Mouse (Mus musculus): ENCODE measurements around the gene Vwa8. TPM values are rescaled to one million over a fixed set of nuclear protein-coding genes. Genes with fewer than 3 reads are reported as not detected.
A peak's percentile ranks its signal among the peaks of the same experiment; 100 is the strongest.

Vwa8 gene
- polyA plus RNA-seq, 1 experiment from 2014 or later: 15.5 TPM

DNA sequence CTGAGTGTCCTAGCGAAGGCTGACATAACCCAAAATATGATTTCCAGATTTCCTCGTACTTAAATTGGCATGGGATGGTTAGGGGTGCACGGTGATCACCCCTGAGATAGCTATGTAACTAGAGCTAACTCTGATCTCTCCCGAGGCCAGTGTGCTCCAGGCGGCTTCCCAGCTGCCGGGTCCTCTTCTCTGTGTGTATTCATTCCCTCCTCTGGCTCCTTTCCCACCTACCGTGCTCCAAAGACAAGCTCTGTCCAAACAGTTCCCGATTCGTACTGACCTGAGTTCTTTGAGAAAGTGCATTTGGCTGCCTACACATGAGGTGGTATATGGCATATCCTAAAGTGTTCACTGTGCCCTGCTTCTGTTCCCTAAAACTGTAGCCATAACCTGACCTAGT, 313.8 kb downstream of the Vwa8 start:
- Histone ChIP-seq H3K27me3 (no peaks in the 10 kb centered on the region), H3K36me3 (peaks cover 7% of the 10 kb centered on the region; the same call in 1 of the 2 replicates), H3K9ac (no peak overlapping the region), H3K4me2 (no peak overlapping the region), H3K27ac (no peak overlapping the region), H3K9me3 (replicated peaks) (no peaks in the 10 kb centered on the region), H3K4me3 (no peak overlapping the region), H3K4me1 (replicated peaks) (peaks cover 7% of the 10 kb centered on the region)
- ATAC-seq (replicated peaks; ENCODE audit: insufficient number of reproducible peaks, insufficient read depth, low FRiP score, low read depth): no peak
- WGBS: 53% methylated on average over 9 of the region's 9 CpGs

DNA sequence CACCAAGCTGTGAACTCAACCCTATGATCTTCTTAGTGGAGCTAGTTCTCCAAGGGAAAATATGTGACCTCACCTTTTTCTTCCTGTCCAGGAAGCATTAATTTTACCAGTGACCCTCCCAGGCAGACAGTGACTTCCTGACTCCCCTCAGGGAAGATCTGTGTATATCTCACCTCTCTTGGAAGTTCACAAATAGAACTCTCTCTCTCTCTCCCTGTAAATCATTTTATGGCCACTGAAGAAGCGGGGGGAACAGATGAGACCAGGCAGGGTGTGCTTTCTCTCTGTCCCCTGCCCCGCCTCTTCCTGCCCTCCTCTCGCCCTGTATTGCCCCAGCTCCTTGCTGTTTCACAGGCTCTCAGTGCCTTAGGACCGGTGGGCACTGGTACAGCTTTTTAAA, 315.5 kb downstream of the Vwa8 start:
- no peaks in the 10 kb centered on the region for H3K4me1 ChIP-seq (replicated peaks)
- no peaks in the 10 kb centered on the region for H3K27me3 ChIP-seq
- no peak overlapping the region for H3K27ac ChIP-seq
- no peak overlapping the region for H3K9ac ChIP-seq
- H3K4me3 ChIP-seq: no peak overlapping the region
- no peak overlapping the region for H3K4me2 ChIP-seq
- peaks cover 7% of the 10 kb centered on the region; the same call in 1 of the 2 replicates for H3K36me3 ChIP-seq
- WGBS: 76% methylated on average over 4 of the region's 4 CpGs
- ATAC-seq (replicated peaks; ENCODE audit: insufficient number of reproducible peaks, insufficient read depth, low FRiP score, low read depth): no peak
- H3K9me3 ChIP-seq (replicated peaks): no peaks in the 10 kb centered on the region

DNA sequence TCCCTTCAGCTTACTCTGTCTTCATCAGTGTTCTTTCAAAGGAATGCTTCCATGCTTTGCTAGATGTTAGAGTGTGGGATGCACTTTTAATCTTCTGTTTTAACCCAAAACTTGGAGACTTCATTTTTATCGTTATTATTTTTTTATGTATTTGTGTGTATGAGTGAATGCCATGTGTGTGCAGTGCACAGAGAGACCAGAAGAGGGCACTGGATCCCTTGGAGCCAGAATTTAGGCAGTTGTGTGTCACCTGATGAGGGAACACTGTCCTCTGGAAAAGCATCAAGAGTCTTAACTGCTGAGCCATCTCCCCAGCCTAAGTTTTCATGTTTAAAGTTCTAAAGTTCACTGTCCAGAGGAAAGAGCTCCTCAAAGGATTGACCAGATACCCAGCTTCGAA, 316.1 kb downstream of the Vwa8 start:
- no peaks in the 10 kb centered on the region for H3K9me3 ChIP-seq (replicated peaks)
- no peak overlapping the region for H3K27ac ChIP-seq
- no peak overlapping the region for H3K4me2 ChIP-seq
- 91% methylated on average over 2 of the region's 2 CpGs for WGBS
- no peak overlapping the region for H3K4me3 ChIP-seq
- peaks cover 7% of the 10 kb centered on the region; the same call in 1 of the 2 replicates for H3K36me3 ChIP-seq
- H3K27me3 ChIP-seq: no peaks in the 10 kb centered on the region
- no peak overlapping the region for H3K9ac ChIP-seq
- no peaks in the 10 kb centered on the region for H3K4me1 ChIP-seq (replicated peaks)
- no peak for ATAC-seq (replicated peaks; ENCODE audit: insufficient number of reproducible peaks, insufficient read depth, low FRiP score, low read depth)

DNA sequence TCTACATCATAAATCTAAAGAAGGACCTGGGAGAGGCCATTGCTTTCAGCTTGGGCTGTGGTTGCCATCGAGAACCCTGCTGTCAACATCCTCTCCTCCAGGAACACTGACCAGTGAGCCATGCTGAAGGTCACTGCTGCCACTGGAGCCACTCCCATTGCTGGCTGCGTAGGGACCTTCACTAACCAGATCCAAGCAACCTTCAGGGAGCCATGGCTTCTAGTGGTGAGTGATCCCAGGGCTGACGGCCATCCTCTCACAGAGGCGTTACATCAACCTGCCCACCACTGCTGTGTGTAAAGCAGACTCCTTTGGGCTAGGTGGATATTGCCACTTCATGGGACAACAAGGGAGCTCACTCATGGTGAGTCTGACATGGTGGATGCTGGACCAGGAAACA, 325.7 kb downstream of the Vwa8 start:
- WGBS: 90% methylated on average over 4 of the region's 4 CpGs
- ATAC-seq (replicated peaks; ENCODE audit: insufficient number of reproducible peaks, insufficient read depth, low FRiP score, low read depth): no peak
- H3K9me3 ChIP-seq (replicated peaks): no peaks in the 10 kb centered on the region

DNA sequence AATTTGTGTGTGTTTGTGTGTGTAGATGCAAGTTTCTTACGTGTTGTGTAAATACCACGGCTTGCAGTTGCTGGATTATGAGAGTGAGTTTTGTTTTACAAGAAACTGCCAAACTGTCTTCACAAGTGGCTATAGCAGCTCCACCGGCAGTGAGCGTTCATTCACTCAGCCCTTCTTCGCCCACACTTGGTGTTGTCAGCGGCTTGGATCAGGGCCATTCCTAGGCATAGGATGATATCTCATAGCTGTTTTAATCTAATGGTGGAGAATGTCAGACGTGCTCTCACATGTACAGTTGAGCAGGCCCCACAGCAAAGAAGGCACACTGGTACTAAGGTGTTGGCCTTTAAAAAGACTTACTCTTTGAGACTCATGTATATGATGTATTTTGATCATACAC, 328.9 kb downstream of the Vwa8 start:
- WGBS: 47% methylated on average over 7 of the region's 7 CpGs
- H3K4me1 ChIP-seq (replicated peaks): peaks cover 21% of the 10 kb centered on the region
- H3K36me3 ChIP-seq: no peaks in the 10 kb centered on the region
- H3K27ac ChIP-seq: peak overlapping the region; percentile 47
- no peaks in the 10 kb centered on the region for H3K9me3 ChIP-seq (replicated peaks)
- H3K9ac ChIP-seq: no peak overlapping the region
- H3K27me3 ChIP-seq: no peaks in the 10 kb centered on the region
- H3K4me3 ChIP-seq: no peak overlapping the region
- H3K4me2 ChIP-seq: no peak overlapping the region
- peak; percentile 62 for ATAC-seq (replicated peaks; ENCODE audit: insufficient number of reproducible peaks, insufficient read depth, low FRiP score, low read depth)

More for the DNA sequence above, 325.7 kb downstream of the Vwa8 start:
- Histone ChIP-seq H3K4me1 (replicated peaks) (peaks cover 15% of the 10 kb centered on the region), H3K4me3 (no peak overlapping the region), H3K9ac (no peak overlapping the region), H3K27ac (no peak overlapping the region), H3K4me2 (no peak overlapping the region), H3K27me3 (no peaks in the 10 kb centered on the region), H3K36me3 (no peaks in the 10 kb centered on the region)

DNA sequence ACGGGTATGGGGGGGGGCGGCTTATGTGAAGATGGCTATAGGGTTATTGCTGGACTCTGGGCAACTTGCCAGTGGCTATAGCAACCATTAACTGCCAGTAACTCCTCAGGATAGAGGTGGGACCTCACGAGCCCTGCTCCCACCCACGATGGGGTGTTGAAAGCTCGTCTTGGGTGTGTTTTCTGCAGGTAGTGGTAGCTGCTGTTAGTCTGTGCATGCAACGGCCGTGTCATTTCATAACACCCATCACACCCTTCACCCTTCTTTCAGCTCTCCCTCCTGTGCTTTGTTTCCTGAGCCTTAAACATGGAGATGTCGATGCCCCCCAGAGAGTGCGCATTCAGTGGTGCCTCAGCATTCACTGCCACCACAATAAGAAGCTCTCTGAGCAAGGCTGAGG, 329.4 kb downstream of the Vwa8 start:
- peak; percentile 26; the same call in 1 of the 2 replicates for ATAC-seq (replicated peaks; ENCODE audit: insufficient number of reproducible peaks, insufficient read depth, low FRiP score, low read depth)

DNA sequence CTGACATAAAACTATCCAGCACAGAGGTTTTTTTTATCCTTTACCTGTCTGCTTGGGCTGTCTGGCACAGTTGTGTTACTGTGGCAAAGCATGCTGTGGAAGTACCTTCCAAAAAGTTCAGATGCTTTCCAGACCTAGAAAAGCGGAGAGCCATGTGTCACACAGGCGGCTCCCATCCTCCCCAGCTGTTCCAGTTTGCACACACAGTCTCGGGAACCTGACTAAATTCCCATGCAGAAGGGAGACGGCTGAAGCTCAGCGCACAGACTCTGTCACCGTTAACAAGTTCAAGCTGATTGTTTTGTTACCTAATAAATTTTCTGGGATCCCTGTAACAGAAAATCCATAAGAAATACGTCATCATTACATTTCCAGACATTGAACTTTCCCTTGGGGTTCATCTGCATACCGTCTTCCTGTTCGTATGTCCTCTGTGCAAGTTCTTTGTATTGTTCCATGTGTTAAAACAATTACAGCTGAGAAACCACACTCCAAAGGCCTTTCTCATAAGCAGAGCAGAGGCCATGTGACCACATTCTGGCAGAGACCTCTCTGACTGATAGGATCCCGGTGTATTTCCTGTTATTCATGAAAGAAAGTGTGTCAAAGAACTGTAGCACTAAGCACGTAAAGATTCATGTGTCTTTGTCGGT, 331.4 kb downstream of the Vwa8 start:
- no peak overlapping the region for H3K9ac ChIP-seq

More for the DNA sequence above, 329.4 kb downstream of the Vwa8 start:
- Histone ChIP-seq H3K27me3 (no peaks in the 10 kb centered on the region), H3K4me1 (replicated peaks) (peaks cover 21% of the 10 kb centered on the region), H3K4me3 (no peak overlapping the region), H3K9ac (no peak overlapping the region), H3K9me3 (replicated peaks) (no peaks in the 10 kb centered on the region), H3K36me3 (no peaks in the 10 kb centered on the region), H3K27ac (peak overlapping the region; percentile 47), H3K4me2 (no peak overlapping the region)
- 64% methylated on average over 9 of the region's 9 CpGs for WGBS

DNA sequence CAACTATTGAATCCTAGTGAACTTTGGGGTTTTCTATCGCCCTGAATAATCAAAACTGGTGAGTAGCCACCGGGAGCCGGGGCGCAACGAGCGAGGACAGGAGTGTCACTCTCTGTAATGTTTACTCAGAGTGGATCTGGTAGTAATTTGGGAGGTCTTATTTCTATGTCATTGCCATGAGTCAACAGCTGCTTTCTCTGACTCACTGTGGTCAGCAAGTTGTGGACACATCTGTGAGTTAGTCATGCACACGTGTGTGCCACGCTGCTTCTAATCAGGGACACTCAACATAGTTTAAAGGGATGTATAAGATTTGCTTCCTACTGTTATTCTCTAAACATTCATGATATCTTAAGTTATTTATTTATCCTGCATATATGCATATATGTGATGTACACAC, 332.9 kb downstream of the Vwa8 start:
- ATAC-seq (replicated peaks; ENCODE audit: insufficient number of reproducible peaks, insufficient read depth, low FRiP score, low read depth): no peak
- Histone ChIP-seq H3K4me3 (no peak overlapping the region), H3K27me3 (no peaks in the 10 kb centered on the region), H3K36me3 (0 out of 2 replicates have a peak, but pooled peaks cover 5% of the 10 kb centered on the region), H3K27ac (no peak overlapping the region), H3K4me1 (replicated peaks) (peaks cover 24% of the 10 kb centered on the region), H3K9me3 (replicated peaks) (no peaks in the 10 kb centered on the region), H3K9ac (no peak overlapping the region), H3K4me2 (no peak overlapping the region)
- 84% methylated on average over 8 of the region's 8 CpGs for WGBS

More for the DNA sequence above, 331.4 kb downstream of the Vwa8 start:
- Histone ChIP-seq H3K27ac (peak overlapping the region; percentile 64), H3K27me3 (no peaks in the 10 kb centered on the region), H3K9me3 (replicated peaks) (no peaks in the 10 kb centered on the region), H3K4me1 (replicated peaks) (peaks cover 24% of the 10 kb centered on the region), H3K36me3 (no peaks in the 10 kb centered on the region), H3K4me3 (no peak overlapping the region), H3K4me2 (no peak overlapping the region)
- 54% methylated on average over 12 of the region's 12 CpGs for WGBS
- peak; percentile 42 for ATAC-seq (replicated peaks; ENCODE audit: insufficient number of reproducible peaks, insufficient read depth, low FRiP score, low read depth)

DNA sequence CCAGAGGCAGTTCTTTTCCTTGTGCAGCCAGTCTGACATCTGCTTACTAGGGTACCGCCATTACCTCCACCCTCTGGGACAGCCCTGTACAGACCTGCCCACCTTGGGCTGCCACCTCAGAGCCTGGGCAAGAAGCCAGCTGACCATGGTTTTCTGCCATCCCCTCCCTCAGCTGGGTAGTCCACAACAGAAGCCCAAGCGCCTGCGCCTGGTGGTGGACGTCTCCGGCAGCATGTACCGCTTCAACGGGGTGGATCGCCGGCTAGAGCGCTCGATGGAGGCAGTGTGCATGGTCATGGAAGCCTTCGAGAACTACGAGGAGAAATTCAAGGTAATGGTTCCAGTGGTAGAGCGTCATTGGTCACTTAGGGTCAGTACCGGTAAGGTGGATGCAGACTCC, 333.9 kb downstream of the Vwa8 start:
- no peaks in the 10 kb centered on the region for H3K9me3 ChIP-seq (replicated peaks)
- H3K27me3 ChIP-seq: no peaks in the 10 kb centered on the region
- H3K9ac ChIP-seq: no peak overlapping the region
- H3K27ac ChIP-seq: no peak overlapping the region
- no peak overlapping the region for H3K4me3 ChIP-seq
- WGBS: 94% methylated on average over 15 of the region's 15 CpGs
- 0 out of 2 replicates have a peak, but pooled peaks cover 5% of the 10 kb centered on the region for H3K36me3 ChIP-seq
- peaks cover 20% of the 10 kb centered on the region for H3K4me1 ChIP-seq (replicated peaks)
- no peak for ATAC-seq (replicated peaks; ENCODE audit: insufficient number of reproducible peaks, insufficient read depth, low FRiP score, low read depth)
- H3K4me2 ChIP-seq: no peak overlapping the region

DNA sequence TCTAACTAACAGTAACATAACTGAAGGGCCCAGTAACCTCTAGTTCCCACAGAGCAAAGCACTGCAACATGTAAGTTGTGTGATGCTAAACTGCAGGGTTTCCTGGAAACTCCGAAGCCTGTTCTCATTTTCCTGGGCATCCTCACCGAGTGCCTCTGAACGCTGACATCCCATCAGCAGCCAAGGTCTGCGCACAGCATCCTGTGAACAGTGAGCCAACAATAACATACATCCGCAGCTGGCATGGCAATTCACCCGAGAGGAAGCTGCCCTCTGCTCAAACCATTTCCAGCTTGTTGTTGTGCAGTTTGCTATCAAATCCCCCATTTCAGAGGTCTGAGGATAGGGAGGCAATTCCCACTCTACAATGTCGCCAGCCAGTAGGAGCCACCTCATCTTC, 334.4 kb downstream of the Vwa8 start:
- Histone ChIP-seq H3K27me3 (no peaks in the 10 kb centered on the region), H3K4me1 (replicated peaks) (peaks cover 16% of the 10 kb centered on the region), H3K36me3 (0 out of 2 replicates have a peak, but pooled peaks cover 5% of the 10 kb centered on the region), H3K4me2 (no peak overlapping the region), H3K27ac (0 out of 2 replicates have a peak overlapping the region, but pooled peaks have one; percentile 15), H3K9me3 (replicated peaks) (no peaks in the 10 kb centered on the region), H3K9ac (no peak overlapping the region), H3K4me3 (no peak overlapping the region)
- WGBS: 70% methylated on average over 7 of the region's 7 CpGs
- ATAC-seq (replicated peaks; ENCODE audit: insufficient number of reproducible peaks, insufficient read depth, low FRiP score, low read depth): no peak; the same call in 1 of the 2 replicates

DNA sequence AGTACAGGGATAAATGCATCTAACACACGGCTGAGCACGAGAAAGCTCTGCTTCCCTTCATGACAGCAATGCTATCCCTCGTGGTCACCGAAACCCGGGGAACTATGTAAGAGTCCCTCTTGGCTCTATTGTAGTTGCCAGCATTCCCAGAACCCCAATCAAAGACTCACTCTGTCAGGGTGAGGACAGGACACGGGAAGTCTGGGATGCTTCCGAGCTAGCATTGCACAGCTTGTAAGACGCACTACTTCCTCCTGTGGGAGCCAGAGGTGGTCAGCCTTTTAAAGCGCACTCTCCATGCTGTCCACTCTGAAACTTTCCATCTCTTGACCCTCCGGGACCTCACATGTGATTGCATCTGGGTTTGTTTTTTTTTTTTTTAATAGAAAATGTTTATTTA, 335.2 kb downstream of the Vwa8 start:
- no peak overlapping the region for H3K9ac ChIP-seq
- 77% methylated on average over 10 of the region's 10 CpGs for WGBS
- no peaks in the 10 kb centered on the region for H3K27me3 ChIP-seq
- H3K36me3 ChIP-seq: 0 out of 2 replicates have a peak, but pooled peaks cover 5% of the 10 kb centered on the region
- no peak overlapping the region for H3K4me2 ChIP-seq
- H3K4me1 ChIP-seq (replicated peaks): peaks cover 10% of the 10 kb centered on the region
- no peak overlapping the region for H3K4me3 ChIP-seq
- H3K9me3 ChIP-seq (replicated peaks): no peaks in the 10 kb centered on the region
- no peak for ATAC-seq (replicated peaks; ENCODE audit: insufficient number of reproducible peaks, insufficient read depth, low FRiP score, low read depth)
- H3K27ac ChIP-seq: 0 out of 2 replicates have a peak overlapping the region, but pooled peaks have one; percentile 15

All from heart, embryonic 15.5 days (tissue).